Mouse (Mus musculus): ENCODE results near the gene Foxg1. TPM values are rescaled to one million over a fixed set of nuclear protein-coding genes. Genes with fewer than 3 reads are reported as not detected.

Gene Foxg1
- polyA plus RNA-seq, 1 experiment from 2014 or later = 111 TPM

Other genes with a start within 250 kb of the Foxg1 start
- 2.8 and 3.0 TPM in 2 replicates for gene Gm43517, start 2.5 kb downstream of the Foxg1 start, polyA plus RNA-seq (2015; fragmentation: Nextera tagmentation; extraction: Ambion mirVana)

Measured in forebrain, embryonic 15.5 days (tissue).